Mouse (Mus musculus) embryonic stem cell, embryonic (primary cell): ENCODE results near the gene Mc3r.

ENCODE experiments used
- CTCF ChIA-PET, 4 experiments: fragments of 300-600 bp in 2 of 4; fragments of 350-600 bp in 2 of 4; sonication (Branson Sonifier 250); formaldehyde crosslinking; loops; one replicate each; lab custom pipeline; 2022; ENCODE audit warnings: inconsistent platforms in 2 of 4; lab: Charles Lee
- POLR2A ChIA-PET, 4 experiments: fragments of 300-600 bp in 2 of 4; fragments of 350-600 bp in 2 of 4; sonication (Branson Sonifier 250); formaldehyde crosslinking; loops; one replicate each; lab custom pipeline; 2022; ENCODE audit warnings: antibody characterized with exemption in 4 of 4, inconsistent platforms in 1 of 4; lab: Charles Lee

Gene Mc3r

GRCm38 (mm10) chr2:172278979-172279378 is 30.7 kb downstream of the Mc3r start:
- ChIA-PET CTCF (no interaction called here), POLR2A (no interaction called here)

DNA sequence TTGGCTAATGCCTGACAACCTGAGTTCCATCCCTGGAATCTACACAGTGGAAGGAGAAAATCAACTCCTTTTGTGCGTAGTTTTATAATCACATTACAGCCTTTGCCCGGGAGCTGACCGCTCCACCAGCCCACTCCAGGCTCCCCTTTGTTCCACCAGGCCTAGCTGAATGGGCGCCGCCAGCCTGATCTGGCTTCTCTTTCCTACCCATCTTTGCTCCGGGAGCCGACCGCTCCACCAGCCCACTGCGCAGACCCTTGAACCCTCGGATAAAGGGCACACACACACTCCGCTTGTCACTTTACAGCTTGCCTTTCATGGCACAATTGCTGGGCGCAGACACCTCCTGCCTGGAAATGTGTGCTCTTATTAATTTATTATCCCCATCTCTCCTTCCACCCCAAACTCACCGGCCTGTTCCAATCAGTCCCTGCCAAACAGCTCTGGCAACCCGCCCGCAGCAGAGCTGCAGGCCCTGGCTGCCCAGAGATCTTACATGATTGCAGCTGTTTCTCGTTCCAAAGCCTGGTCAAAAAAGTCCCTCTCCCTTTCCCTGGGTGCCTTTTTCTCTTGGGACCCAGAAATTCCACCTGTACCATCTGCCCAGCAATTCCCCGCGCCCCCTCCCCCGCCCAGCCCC is 33.9 kb downstream of the Mc3r start:
- ChIA-PET POLR2A (interaction anchor here in 3 of 4 experiments (0.7 to 2.3 kb wide), 11 partner anchors 9 to 88 kb away, joined by 3 to 12 read pairs (median 4); partner anchors contain the start of genes Aurka (in 1 of the 3) and Cstf1 (in 1 of the 3)), CTCF (interaction anchor here in 1 of 4 experiments (0.5 to 0.6 kb wide), 2 partner anchors 33 to 953 kb away, joined by 4 to 5 read pairs; no protein-coding TSS in a partner anchor)

GRCm38 (mm10) chr2:172287715-172288114 is 39.4 kb downstream of the Mc3r start:
- CTCF ChIA-PET: no interaction called here
- POLR2A ChIA-PET: no interaction called here

GRCm38 (mm10) chr2:172288965-172289364 is 40.7 kb downstream of the Mc3r start:
- CTCF ChIA-PET: interaction anchor here in 1 of 4 experiments (0.6 kb wide), 1 partner anchor 56 kb away, joined by 3 read pairs; no protein-coding TSS in a partner anchor
- POLR2A ChIA-PET: interaction anchor here in 1 of 4 experiments (0.7 kb wide), 1 partner anchor 72 kb away, joined by 3 read pairs; no protein-coding TSS in a partner anchor

GRCm38 (mm10) chr2:172289632-172290031 is 41.3 kb downstream of the Mc3r start:
- ChIA-PET CTCF (interaction anchor here in 1 of 4 experiments (0.6 kb wide), 1 partner anchor 57 kb away, joined by 3 read pairs; no protein-coding TSS in a partner anchor), POLR2A (interaction anchor here in 1 of 4 experiments (0.7 kb wide), 1 partner anchor 72 kb away, joined by 3 read pairs; no protein-coding TSS in a partner anchor)

DNA sequence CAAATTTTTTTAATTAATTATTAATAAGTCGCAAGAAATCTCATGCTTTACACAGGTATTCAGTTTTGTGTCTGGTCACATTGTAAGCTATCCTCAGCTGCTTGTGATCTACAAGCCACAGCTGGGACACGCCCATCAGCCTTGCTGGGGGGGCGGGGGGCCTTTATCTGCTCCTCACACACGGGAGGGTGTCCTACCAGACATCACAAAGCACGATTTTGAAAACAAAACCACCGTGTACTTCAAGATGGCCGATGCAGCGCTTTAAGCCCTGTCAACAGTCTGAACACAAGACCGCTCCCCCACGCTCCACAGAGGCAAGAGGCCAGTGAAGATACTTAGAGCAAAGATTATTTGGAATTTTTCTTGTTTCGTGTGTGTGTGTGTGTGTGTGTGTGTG is 42.2 kb downstream of the Mc3r start:
- CTCF ChIA-PET: interaction anchor here in 1 of 4 experiments (0.7 kb wide), 1 partner anchor 1335 kb away, joined by 4 read pairs; no protein-coding TSS in a partner anchor
- POLR2A ChIA-PET: interaction anchor here in 3 of 4 experiments (0.5 to 3.6 kb wide), 7 partner anchors 9 to 328 kb away, joined by 3 to 24 read pairs (median 3); partner anchors contain the start of genes Aurka (in 1 of the 3) and Cstf1 (in 1 of the 3)

- CTCF ChIA-PET: interaction anchor here in 2 of 4 experiments (0.7 to 1.8 kb wide), 2 partner anchors 38 kb away, joined by 4 to 6 read pairs; no protein-coding TSS in a partner anchor
- POLR2A ChIA-PET: interaction anchor here in 3 of 4 experiments (0.5 to 3.6 kb wide), 16 partner anchors 8 to 580 kb away, joined by 3 to 24 read pairs (median 4); partner anchors contain the start of genes Aurka (in 1 of the 3) and Cstf1 (in 1 of the 3)
Observed at GRCm38 (mm10) chr2:172291025-172291424, 42.7 kb downstream of the Mc3r start.

DNA sequence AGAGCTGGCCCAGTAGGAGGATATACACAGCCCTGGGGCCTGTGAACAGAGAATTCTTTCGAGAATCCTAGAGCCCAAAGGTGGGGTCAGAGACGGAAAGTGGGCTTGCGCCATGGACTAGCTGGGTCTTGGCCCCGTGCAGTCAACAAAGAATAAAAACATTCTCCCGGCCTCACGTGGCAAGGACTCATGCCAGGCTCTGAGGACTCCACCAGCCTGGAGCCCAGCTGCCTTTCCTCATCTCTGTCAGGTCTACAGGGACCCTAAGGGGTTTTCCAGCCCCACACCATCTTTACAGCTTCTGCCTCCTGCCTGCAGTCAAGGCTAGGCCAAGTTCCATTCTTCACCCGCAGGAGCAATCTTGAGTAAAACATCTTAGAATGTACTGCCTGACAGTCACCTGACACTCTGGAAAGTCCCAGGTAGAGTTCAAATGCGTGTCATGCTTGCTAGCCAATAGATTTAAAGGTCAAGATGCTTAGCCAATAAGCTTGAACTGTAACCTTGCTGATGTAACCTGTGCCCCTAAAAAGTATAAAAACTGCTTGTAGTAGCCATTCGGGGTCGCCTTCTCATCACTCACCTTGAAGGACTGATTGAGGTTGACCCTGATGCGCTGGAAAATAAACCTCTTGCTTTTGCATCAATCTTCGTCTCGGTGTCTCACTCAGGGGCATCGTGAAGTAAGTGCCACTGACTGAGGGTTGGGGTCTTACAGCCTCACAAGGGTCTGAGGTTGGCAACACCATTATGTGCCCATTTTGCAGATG is 43.6 kb downstream of the Mc3r start:
- ChIA-PET POLR2A (interaction anchor here in 3 of 4 experiments (0.5 to 3.6 kb wide), 25 partner anchors 8 to 580 kb away, joined by 3 to 24 read pairs (median 4); partner anchors contain the start of genes Fam210b (in 2 of the 3), Aurka (in 1 of the 3) and Cstf1 (in 1 of the 3)), CTCF (interaction anchor here in 2 of 4 experiments (0.7 to 1.8 kb wide), 2 partner anchors 37 kb away, joined by 4 to 6 read pairs; no protein-coding TSS in a partner anchor)

DNA sequence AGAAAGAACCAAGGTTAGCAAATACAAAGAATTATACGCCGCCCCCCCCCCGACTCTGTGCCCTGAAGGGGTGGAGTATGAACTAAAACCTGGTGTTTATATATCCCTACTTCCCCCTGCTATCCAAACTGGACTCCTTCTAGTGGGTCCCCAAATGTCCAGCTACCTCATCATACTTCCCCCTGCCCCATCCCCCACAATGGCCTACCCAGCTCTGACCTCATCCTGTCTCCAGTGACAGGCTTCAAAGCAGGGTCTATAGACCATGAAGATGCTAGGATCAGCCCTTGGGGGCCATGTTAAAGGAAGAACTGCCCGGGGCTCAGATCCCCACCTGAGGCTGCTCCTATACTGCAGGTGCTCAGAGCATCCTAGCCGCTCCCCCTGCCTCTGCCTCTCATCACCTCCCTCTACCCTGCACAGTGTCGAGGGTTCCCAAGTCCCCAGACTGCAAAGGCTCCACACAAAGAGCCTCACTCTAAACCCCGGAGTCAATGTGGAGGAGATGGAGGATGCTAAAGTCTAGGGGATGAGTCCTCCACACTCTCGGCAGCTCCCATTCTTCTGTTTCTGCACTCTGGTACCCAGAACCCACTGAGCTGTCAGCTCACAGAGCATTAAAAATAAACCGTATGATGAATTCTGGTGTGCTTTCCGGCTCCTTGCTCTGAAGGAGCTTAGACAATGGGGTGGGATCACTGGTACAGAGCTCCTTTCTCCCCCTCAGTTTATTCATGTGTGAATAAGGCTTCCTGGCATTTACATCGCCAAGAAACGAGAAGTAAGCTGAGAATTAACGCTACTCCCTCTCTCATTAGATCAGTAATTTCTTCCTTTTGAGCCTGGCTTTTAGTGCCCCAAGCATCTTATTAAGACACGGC is 44.5 kb downstream of the Mc3r start:
- CTCF ChIA-PET: interaction anchor here in 2 of 4 experiments (0.6 to 1.8 kb wide), 3 partner anchors 36 to 303 kb away, joined by 3 to 6 read pairs (median 5); partner anchors contain the start of gene Mc3r (in 1 of the 2)
- POLR2A ChIA-PET: interaction anchor here in 3 of 4 experiments (0.7 to 3.6 kb wide), 19 partner anchors 7 to 578 kb away, joined by 3 to 24 read pairs (median 5); partner anchors contain the start of genes Fam210b (in 2 of the 3), Aurka (in 1 of the 3) and Cstf1 (in 1 of the 3)

DNA sequence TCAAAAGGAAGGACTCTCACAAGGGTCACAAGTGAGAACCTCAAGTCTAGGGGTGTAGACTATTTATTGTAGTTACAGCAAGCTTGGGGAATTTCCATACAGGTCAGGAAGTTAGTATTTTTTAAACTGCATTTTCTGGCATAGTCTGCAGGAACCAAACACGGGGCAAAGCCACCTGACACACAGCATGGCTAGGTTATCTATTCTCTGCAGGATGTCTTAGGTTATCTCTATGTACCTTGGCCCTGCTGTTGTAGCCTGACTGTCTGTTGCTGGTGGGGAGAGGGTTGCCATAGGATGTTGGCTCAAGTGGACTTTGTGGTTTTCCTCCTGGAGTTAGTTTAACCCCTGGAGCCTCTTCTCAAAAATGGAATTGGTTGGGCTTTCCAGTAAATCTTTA is 49.8 kb downstream of the Mc3r start:
- ChIA-PET CTCF (no interaction called here), POLR2A (no interaction called here)

DNA sequence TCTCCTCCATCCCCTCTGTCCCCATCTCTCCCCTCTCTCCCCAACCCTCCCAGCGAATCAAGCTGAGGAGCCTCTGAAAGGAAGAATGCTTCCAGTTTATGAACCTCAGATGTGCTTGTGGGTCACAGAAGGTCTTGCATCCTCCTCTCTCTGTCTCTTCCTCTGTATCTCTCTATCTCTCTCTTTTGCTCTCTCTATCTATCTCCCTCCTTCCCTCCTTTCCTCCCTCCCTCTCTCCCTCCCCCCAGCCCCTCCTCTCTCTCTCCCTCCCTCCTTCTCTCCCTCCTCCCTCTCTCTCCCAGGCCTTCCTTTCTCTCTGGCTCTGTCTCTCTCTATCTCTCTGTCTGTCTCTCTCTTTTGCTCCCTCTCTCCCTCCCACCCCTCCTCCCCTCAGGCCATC is 50.2 kb downstream of the Mc3r start:
- CTCF ChIA-PET: no interaction called here
- POLR2A ChIA-PET: interaction anchor here in 2 of 4 experiments (0.6 to 1.4 kb wide), 2 partner anchors 8 to 70 kb away, joined by 3 read pairs; no protein-coding TSS in a partner anchor

GRCm38 (mm10) chr2:172299126-172299921 is 51.0 kb downstream of the Mc3r start:
- ChIA-PET POLR2A (interaction anchor here in 3 of 4 experiments (0.6 to 1.7 kb wide), 6 partner anchors 7 to 315 kb away, joined by 3 to 8 read pairs (median 3); no protein-coding TSS in a partner anchor), CTCF (interaction anchor here in 1 of 4 experiments (0.6 kb wide), 1 partner anchor 12 kb away, joined by 3 read pairs; no protein-coding TSS in a partner anchor)
